Mouse (Mus musculus) kidney, embryonic 14.5 days (tissue): Measurements from ENCODE around the gene Dnase2a. TPM values are rescaled to one million over a fixed set of nuclear protein-coding genes. Genes with fewer than 3 reads are reported as not detected.
A peak's percentile ranks its signal among the peaks of the same experiment; 100 is the strongest.

Experiments
- ATAC-seq: fragments of 200-750 bp; cut with Nextera tagmentation; 2 replicates; pipeline ENCODE4 v1.8.0; 2017; ENCODE audit warnings: moderate number of reproducible peaks, mild to moderate bottlenecking, moderate TSS enrichment, moderate library complexity; ENCODE audit not compliant: low FRiP score, low TSS enrichment
- H3K27ac ChIP-seq: fragments of 300-500 bp; sonication (generic); 2 replicates; pipeline ENCODE4 v1.5.1; 2014; ENCODE audit warnings: low read depth, mild to moderate bottlenecking, low read length, moderate library complexity, mixed read lengths
- H3K27me3 ChIP-seq: fragments of 300-500 bp; sonication (generic); 2 replicates; pipeline ENCODE4 v1.6.1; 2014; ENCODE audit warnings: mild to moderate bottlenecking, low read length; ENCODE audit not compliant: control insufficient read depth, insufficient read depth
- H3K36me3 ChIP-seq: fragments of 300-500 bp; sonication (generic); 2 replicates; pipeline ENCODE4 v1.6.1; 2014; ENCODE audit warnings: low read length, mixed read lengths; ENCODE audit not compliant: control insufficient read depth, insufficient read depth
- H3K4me1 ChIP-seq: fragments of 300-500 bp; sonication (generic); 2 replicates; pipeline ENCODE4 v1.6.1; 2014; ENCODE audit warnings: low read length, mixed read lengths; ENCODE audit not compliant: control insufficient read depth, insufficient read depth
- H3K4me2 ChIP-seq: fragments of 300-500 bp; sonication (generic); replicated peaks from 2 replicates; pipeline ENCODE4 v1.6.1; 2014; ENCODE audit warnings: low read depth, mild to moderate bottlenecking, low read length
- H3K4me3 ChIP-seq: fragments of 300-500 bp; sonication (generic); 2 replicates; pipeline ENCODE4 v1.5.1; 2014; ENCODE audit warnings: mild to moderate bottlenecking, low read length
- H3K9ac ChIP-seq: fragments of 300-500 bp; sonication (generic); 2 replicates; pipeline ENCODE4 v1.6.1; 2014; ENCODE audit warnings: low read depth, mild to moderate bottlenecking, low read length, moderate library complexity
- H3K9me3 ChIP-seq: fragments of 300-500 bp; sonication (generic); 2 replicates; pipeline ENCODE4 v1.6.1; 2016; ENCODE audit warnings: low read length; ENCODE audit not compliant: control insufficient read depth
- WGBS: fragments of 180-500 bp; shearing (Covaris S2); extraction: QIAGEN DNeasy Blood & Tissue Kit; methylation state at CpG from one replicate; pipeline ENCODE4 v1.1.7; 2014; 5-methylcytosine and 5-hydroxymethylcytosine counted together
- polyA plus RNA-seq: library from polyadenylated mRNA; unstranded; fragments of >200 nt; fragmentation: Nextera tagmentation; extraction: Ambion mirVana; gene quantifications from 2 replicates; pipeline ENCODE4 v1.2.1, GENCODE M21; 2014

Dnase2a gene
- polyA plus RNA-seq, 1 experiment from 2014 or later: 10.8 TPM

DNA sequence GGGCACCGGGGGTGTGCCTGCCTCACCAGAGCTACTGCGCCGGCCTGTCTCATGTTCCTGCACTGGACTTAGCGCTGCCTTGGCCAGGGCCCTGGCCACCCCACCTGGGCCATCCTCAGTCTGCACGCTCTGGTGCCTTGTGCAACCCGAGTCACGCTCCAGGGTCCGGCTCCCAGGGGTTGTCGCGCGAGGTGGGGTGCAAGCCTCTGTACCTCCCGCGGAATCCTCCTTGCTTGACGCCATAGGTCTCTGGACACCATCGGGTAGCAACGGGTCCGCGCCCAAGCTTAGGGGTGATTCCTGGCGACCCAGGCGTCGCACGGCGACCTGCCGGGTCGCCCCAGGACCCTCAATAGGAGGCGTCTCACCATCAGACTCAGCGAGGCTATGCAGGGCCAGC lies 4.0 kb downstream of the Dnase2a start:
- H3K9ac ChIP-seq: peak overlapping the region; percentile 40
- H3K4me3 ChIP-seq: peak overlapping the region; percentile 44
- whole genome bisulfite sequencing: 16% methylated on average over 27 of the region's 27 CpGs
- peaks cover 12% of the 10 kb centered on the region for H3K4me1 ChIP-seq
- H3K4me2 ChIP-seq: peak overlapping the region; percentile 84
- no peak for ATAC-seq
- no peak overlapping the region for H3K27ac ChIP-seq
- H3K27me3 ChIP-seq: peaks cover 42% of the 10 kb centered on the region
- H3K9me3 ChIP-seq: peaks cover 3% of the 10 kb centered on the region; the same call in 1 of the 2 replicates
- H3K36me3 ChIP-seq: no peaks in the 10 kb centered on the region

GRCm38 (mm10) chr8:84912895-84913501 lies 4.6 kb downstream of the Dnase2a start:
- 1% methylated on average over 55 of the region's 55 CpGs for WGBS
- Histone ChIP-seq H3K4me3 (peak overlapping the region; percentile 44), H3K36me3 (no peaks in the 10 kb centered on the region), H3K9me3 (peaks cover 3% of the 10 kb centered on the region; the same call in 1 of the 2 replicates), H3K4me2 (peak overlapping the region; percentile 84), H3K27me3 (peaks cover 48% of the 10 kb centered on the region), H3K4me1 (peaks cover 12% of the 10 kb centered on the region), H3K9ac (peak overlapping the region; percentile 40; the same call in 1 of the 2 replicates), H3K27ac (no peak overlapping the region)
- peak; percentile 46 for ATAC-seq

GRCm38 (mm10) chr8:84913502-84913900 lies 5.1 kb downstream of the Dnase2a start:
- 15% methylated on average over 9 of the region's 9 CpGs for whole genome bisulfite sequencing
- H3K27me3 ChIP-seq: peaks cover 53% of the 10 kb centered on the region
- peak overlapping the region; percentile 40; the same call in 1 of the 2 replicates for H3K9ac ChIP-seq
- peak overlapping the region; percentile 44 for H3K4me3 ChIP-seq
- no peak overlapping the region for H3K27ac ChIP-seq
- peaks cover 12% of the 10 kb centered on the region for H3K4me1 ChIP-seq
- H3K36me3 ChIP-seq: no peaks in the 10 kb centered on the region
- ATAC-seq: no peak
- H3K9me3 ChIP-seq: peaks cover 3% of the 10 kb centered on the region; the same call in 1 of the 2 replicates
- peak overlapping the region; percentile 84 for H3K4me2 ChIP-seq

- no peak overlapping the region for H3K4me3 ChIP-seq
- H3K36me3 ChIP-seq: no peaks in the 10 kb centered on the region
- WGBS: 35% methylated on average over 4 of the region's 4 CpGs
- peaks cover 56% of the 10 kb centered on the region for H3K27me3 ChIP-seq
- no peak for ATAC-seq
- peaks cover 9% of the 10 kb centered on the region for H3K4me1 ChIP-seq
- no peak overlapping the region for H3K9ac ChIP-seq
- no peak overlapping the region for H3K4me2 ChIP-seq
- H3K9me3 ChIP-seq: peaks cover 3% of the 10 kb centered on the region; the same call in 1 of the 2 replicates
- no peak overlapping the region for H3K27ac ChIP-seq
These were observed 5.6 kb downstream of the Dnase2a start for GRCm38 (mm10) chr8:84913960-84914359.

DNA sequence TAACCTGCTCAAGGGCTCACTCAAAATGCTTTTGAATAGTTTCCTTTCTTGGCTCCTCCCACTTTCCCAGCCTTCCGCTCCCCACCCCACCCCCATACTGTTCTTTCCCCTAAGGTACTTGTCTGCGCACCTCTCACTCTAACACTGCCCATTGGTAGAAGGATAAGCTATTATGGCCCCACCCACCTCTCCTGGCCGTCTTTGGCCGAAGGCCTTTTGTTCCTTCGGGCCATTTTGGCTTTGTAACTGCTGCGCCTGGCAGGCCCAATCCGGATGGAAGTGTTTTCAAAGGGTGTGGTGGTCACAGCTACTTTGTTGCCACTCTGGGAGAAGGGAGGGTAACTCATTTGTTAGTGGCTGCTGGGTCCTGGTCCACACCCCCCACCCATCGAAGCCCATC lies 6.9 kb downstream of the Dnase2a start:
- Histone ChIP-seq H3K4me2 (no peak overlapping the region), H3K9ac (no peak overlapping the region), H3K9me3 (peaks cover 3% of the 10 kb centered on the region; the same call in 1 of the 2 replicates), H3K27me3 (peaks cover 48% of the 10 kb centered on the region), H3K36me3 (no peaks in the 10 kb centered on the region), H3K4me3 (no peak overlapping the region), H3K27ac (no peak overlapping the region), H3K4me1 (peaks cover 5% of the 10 kb centered on the region)
- no peak for ATAC-seq
- WGBS: 88% methylated on average over 8 of the region's 8 CpGs

- Histone ChIP-seq H3K36me3 (no peaks in the 10 kb centered on the region), H3K27ac (no peak overlapping the region), H3K9ac (no peak overlapping the region), H3K27me3 (peaks cover 30% of the 10 kb centered on the region), H3K4me3 (no peak overlapping the region), H3K4me2 (no peak overlapping the region), H3K4me1 (peaks cover 4% of the 10 kb centered on the region), H3K9me3 (peaks cover 3% of the 10 kb centered on the region; the same call in 1 of the 2 replicates)
- WGBS: 36% methylated on average over 20 of the region's 20 CpGs
- no peak for ATAC-seq
These were observed 9.4 kb downstream of the Dnase2a start for GRCm38 (mm10) chr8:84917781-84918180.

DNA sequence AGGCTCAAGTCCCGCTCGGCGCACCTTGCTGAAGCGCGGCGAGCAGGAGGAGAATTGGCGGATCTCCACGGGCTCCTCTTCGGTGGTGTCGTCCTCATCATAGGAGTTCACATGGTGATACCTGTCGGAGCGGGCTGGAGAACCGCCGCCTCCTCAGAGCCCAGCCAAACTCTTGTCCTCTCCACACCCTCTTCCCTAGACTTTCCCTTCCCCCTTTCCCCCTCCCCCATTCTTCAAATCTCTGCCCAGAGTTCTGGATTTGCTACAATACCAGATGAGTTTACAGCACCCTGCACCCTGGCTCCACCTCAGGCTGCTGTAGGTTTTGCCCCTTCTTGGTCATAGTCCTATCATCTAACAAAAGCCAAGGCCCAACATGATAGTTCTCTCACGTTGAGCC lies 10.3 kb downstream of the Dnase2a start:
- H3K27ac ChIP-seq: no peak overlapping the region
- ATAC-seq: no peak
- H3K9ac ChIP-seq: no peak overlapping the region
- H3K36me3 ChIP-seq: no peaks in the 10 kb centered on the region
- no peak overlapping the region for H3K4me2 ChIP-seq
- 93% methylated on average over 15 of the region's 15 CpGs for WGBS
- peaks cover 3% of the 10 kb centered on the region; the same call in 1 of the 2 replicates for H3K9me3 ChIP-seq
- no peak overlapping the region for H3K4me3 ChIP-seq
- H3K4me1 ChIP-seq: no peaks in the 10 kb centered on the region; the same call in 1 of the 2 replicates
- peaks cover 25% of the 10 kb centered on the region for H3K27me3 ChIP-seq

DNA sequence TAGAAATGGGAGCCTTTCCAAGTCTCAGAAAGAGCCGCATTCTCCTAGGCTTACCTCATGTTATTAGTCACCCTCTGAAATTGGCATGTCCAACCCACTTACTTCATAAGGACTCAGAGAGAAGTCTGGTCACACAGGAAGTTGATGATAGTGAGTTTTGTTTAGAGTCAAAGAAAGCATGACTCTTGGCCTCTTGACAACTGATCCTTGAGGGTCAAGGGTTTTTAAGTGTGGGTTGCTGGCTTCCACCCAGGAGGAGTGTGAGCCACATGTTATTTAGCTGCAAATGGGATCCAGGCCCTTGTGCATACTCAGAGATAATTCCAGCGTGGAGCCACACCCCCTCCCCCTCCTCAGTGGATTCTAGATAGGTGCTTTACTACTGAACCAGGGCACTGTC lies 13.2 kb downstream of the Dnase2a start:
- ATAC-seq: no peak
- Histone ChIP-seq H3K36me3 (no peaks in the 10 kb centered on the region), H3K4me2 (no peak overlapping the region), H3K4me1 (no peaks in the 10 kb centered on the region), H3K27me3 (peaks cover 18% of the 10 kb centered on the region), H3K4me3 (no peak overlapping the region), H3K9ac (no peak overlapping the region), H3K9me3 (no peaks in the 10 kb centered on the region), H3K27ac (no peak overlapping the region)
- WGBS: 75% methylated on average over 2 of the region's 2 CpGs

GRCm38 (mm10) chr8:84925557-84925956 lies 17.2 kb downstream of the Dnase2a start:
- Histone ChIP-seq H3K36me3 (no peaks in the 10 kb centered on the region), H3K4me3 (no peak overlapping the region), H3K4me1 (0 out of 2 replicates have a peak, but pooled peaks cover 3% of the 10 kb centered on the region), H3K4me2 (no peak overlapping the region), H3K9ac (no peak overlapping the region), H3K27me3 (peaks cover 17% of the 10 kb centered on the region), H3K9me3 (no peaks in the 10 kb centered on the region), H3K27ac (no peak overlapping the region)
- WGBS: 78% methylated on average over 7 of the region's 7 CpGs
- ATAC-seq: no peak
